Mouse (Mus musculus) left cerebral cortex, postnatal 25 days (tissue): Measurements from ENCODE around the gene Slpi. TPM values are rescaled to one million over a fixed set of nuclear protein-coding genes. Genes with fewer than 3 reads are reported as not detected.
A peak's percentile ranks its signal among the peaks of the same experiment; 100 is the strongest.

Source experiments
- DNase-seq, 2 experiments: peaks; one replicate each; pipeline ENCODE4 v3.0.0; 2022; ENCODE audit warnings: low spot score in 2 of 2, mixed read lengths in 1 of 2
- intact Hi-C: fragments of 180-260 bp; cut with DNase I; formaldehyde crosslinking; loops from one replicate; pipeline ENCODE4 v1.15.1; 2025
- total RNA-seq, 2 experiments: library from RNA; stranded (reverse); gene quantifications; 2 replicates each; pipeline ENCODE4 v1.2.3; 2021

Slpi gene
- total RNA-seq, 2 experiments from 2014 or later: not detected

GRCm38 (mm10) chr2:164385927-164386763 lies 2.8 kb downstream of the Slpi start:
- intact Hi-C loops: loop anchor here (5.0 kb wide), 1 partner anchor 254 kb away; no protein-coding TSS in a partner anchor
- peak in 1 of 2 experiments; percentile 41 for DNase-seq

- intact Hi-C loops: no loop called here
- DNase-seq: no peak
Observed at GRCm38 (mm10) chr2:164383656-164384399, 5.1 kb downstream of the Slpi start.

- DNase-seq: no peak
- intact Hi-C loops: no loop called here
Observed at GRCm38 (mm10) chr2:164382971-164383370, 5.9 kb downstream of the Slpi start.

- intact Hi-C loops: no loop called here
Observed at GRCm38 (mm10) chr2:164381726-164382125, 7.2 kb downstream of the Slpi start.

GRCm38 (mm10) chr2:164377478-164378426 lies 11.1 kb downstream of the Slpi start:
- intact Hi-C loops: no loop called here
- no peak for DNase-seq

More at GRCm38 (mm10) chr2:164381726-164382125, 7.2 kb downstream of the Slpi start:
- no peak for DNase-seq

- intact Hi-C loops: no loop called here
- DNase-seq: peak; percentile 9
Observed at GRCm38 (mm10) chr2:164373187-164373586, 15.7 kb downstream of the Slpi start.

- intact Hi-C loops: no loop called here
- no peak for DNase-seq
Observed at GRCm38 (mm10) chr2:164372408-164373053, 16.4 kb downstream of the Slpi start.

- DNase-seq: no peak
Observed at GRCm38 (mm10) chr2:164371371-164371770, 17.5 kb downstream of the Slpi start.

GRCm38 (mm10) chr2:164368620-164369105 lies 20.2 kb downstream of the Slpi start:
- intact Hi-C loops: no loop called here

More at GRCm38 (mm10) chr2:164371371-164371770, 17.5 kb downstream of the Slpi start:
- intact Hi-C loops: no loop called here

GRCm38 (mm10) chr2:164366947-164367346 lies 21.9 kb downstream of the Slpi start:
- no peak for DNase-seq
- intact Hi-C loops: no loop called here

More at GRCm38 (mm10) chr2:164368620-164369105, 20.2 kb downstream of the Slpi start:
- no peak for DNase-seq

GRCm38 (mm10) chr2:164360974-164361657 lies 27.8 kb downstream of the Slpi start:
- intact Hi-C loops: no loop called here
- no peak for DNase-seq

GRCm38 (mm10) chr2:164359668-164360067 lies 29.2 kb downstream of the Slpi start:
- no peak for DNase-seq
- intact Hi-C loops: no loop called here

GRCm38 (mm10) chr2:164359031-164359430 lies 29.9 kb downstream of the Slpi start:
- intact Hi-C loops: no loop called here

GRCm38 (mm10) chr2:164358373-164358772 lies 30.5 kb downstream of the Slpi start:
- no peak for DNase-seq
- intact Hi-C loops: no loop called here

More at GRCm38 (mm10) chr2:164359031-164359430, 29.9 kb downstream of the Slpi start:
- no peak for DNase-seq

GRCm38 (mm10) chr2:164356177-164356967 lies 32.5 kb downstream of the Slpi start:
- intact Hi-C loops: no loop called here

GRCm38 (mm10) chr2:164353356-164353755 lies 35.5 kb downstream of the Slpi start:
- intact Hi-C loops: loop anchor here (5.0 kb wide), 1 partner anchor 226 kb away; no protein-coding TSS in a partner anchor
- no peak for DNase-seq

More at GRCm38 (mm10) chr2:164356177-164356967, 32.5 kb downstream of the Slpi start:
- DNase-seq: no peak

GRCm38 (mm10) chr2:164352697-164353096 lies 36.2 kb downstream of the Slpi start:
- intact Hi-C loops: loop anchor here (5.0 kb wide), 1 partner anchor 225 kb away; no protein-coding TSS in a partner anchor
- no peak for DNase-seq
